Mouse (Mus musculus) monocyte, adult 2 months (primary cell): ENCODE data around the gene Gm6401.
"Not testable (repeated sequence)": the region's sequence is repeated elsewhere in the genome, so short reads cannot be mapped to it uniquely, and the experiment has no call there.

ENCODE experiments used
- DNase-seq, 2 experiments: peaks; one replicate each; pipeline ENCODE4 v3.0.0; 2022; ENCODE audit warnings: low spot score in 2 of 2, low read depth in 1 of 2

The Gm6401 gene

DNA sequence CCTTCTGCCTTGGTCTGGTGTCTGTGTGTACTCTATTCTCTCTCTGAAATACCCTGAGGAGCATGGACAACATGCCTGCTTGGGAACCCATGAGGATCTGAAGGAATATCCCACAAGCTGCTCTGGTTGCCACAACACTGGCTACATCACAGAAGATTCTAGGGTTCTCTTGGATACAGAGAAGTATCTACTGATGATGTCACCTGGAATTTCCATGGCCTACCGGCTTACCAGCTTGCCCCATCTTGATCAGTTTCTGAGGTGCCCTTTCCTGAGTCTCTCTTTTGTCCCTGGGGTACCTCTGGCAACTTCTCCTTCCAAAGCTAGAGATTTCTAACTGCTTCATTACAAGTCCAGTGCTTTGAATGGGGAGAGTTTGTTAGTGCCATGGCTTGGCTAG is at the start of gene Gm6401:
Gene Gm6401, minus strand, starts transcription at position 101 of the 400 bp plus-strand sequence.
- DNase-seq = not testable (repeated sequence)

DNA sequence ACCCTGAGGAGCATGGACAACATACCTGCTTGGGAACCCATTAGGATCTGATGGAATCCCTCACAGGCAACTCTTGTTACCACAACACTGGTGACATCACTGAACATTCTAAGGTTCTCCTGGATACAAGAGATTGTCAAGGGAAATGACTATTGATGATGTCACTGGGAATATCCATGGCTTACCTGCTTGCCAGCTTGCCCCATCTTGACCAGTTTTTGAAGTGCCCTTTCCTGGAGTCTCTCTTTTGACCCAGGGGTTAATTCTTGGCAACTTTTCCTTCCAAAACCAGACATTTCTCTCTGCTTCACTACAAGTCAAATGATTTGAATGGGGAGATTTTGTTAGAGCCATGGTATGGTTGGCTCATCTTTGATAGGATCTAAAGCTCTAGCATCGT is 15.5 kb upstream of the Gm6401 start, which contains the start of gene Gm3543:
Gene Gm3543, minus strand, starts transcription at position 101 of the 400 bp plus-strand sequence.
- not testable (repeated sequence) for DNase-seq

DNA sequence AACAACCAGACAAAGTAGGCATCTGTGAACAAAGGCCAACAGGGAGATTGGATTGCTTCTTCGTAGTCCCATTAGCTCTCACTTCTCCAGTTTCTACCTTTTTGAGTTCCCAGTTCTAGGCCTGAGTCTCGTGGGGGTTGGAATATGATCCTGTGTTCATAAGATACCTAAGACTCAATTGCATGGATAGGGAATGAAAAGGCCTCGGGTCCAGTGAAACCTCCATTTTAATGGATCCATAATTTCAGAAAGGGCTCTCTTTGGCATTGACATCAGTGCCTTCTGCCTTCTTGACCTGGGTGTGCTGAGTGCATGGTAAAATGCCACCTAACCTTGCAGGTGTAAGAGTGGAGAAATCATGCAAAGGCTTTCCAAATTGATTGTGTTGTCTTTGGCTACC is 869 bp upstream of the Gm6401 start:
- DNase-seq = not testable (repeated sequence)

DNA sequence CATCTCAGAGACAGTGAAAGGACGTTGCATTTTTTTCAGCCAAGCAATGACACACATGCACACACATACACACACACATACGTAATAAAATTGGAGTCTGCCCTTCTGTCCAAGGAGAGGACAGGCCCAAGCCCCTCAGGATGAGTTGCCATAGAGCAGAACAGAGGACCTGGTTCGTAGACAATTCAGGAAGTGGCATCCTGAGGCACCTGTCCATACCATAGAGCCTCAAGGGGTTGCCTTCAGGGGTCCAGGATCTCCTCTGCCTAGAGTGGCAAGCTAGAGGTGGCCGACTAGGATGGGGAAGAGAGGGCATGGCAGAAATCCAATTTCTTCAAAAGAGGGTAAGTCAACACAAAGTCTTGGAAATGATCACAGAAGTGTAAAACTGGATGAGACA is 3.6 kb downstream of the Gm6401 start:
- not testable (repeated sequence) for DNase-seq

DNA sequence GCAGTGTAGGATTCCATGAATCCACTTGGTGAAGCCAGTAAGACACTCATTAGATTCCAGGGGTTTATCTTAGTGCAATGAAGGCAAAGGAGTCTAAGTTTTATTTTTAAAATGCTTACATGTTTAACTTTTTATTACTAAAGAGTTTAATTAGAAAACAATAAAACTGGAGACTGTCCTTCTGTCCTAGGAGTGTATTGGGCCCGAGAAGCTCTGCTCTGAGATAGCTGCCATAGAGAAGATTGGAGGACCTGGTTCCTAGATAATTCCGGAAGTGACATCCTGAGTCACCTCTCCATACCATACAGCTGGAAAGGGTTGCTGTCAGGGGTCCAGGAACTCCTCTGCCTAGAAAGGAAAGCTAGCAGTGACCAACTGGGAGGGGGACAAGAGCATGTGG is 24.0 kb downstream of the Gm6401 start, which contains the start of gene 1700024B05Rik:
Gene 1700024B05Rik, plus strand, starts transcription at position 301 of the 400 bp plus-strand sequence.
- DNase-seq = not testable (repeated sequence)

DNA sequence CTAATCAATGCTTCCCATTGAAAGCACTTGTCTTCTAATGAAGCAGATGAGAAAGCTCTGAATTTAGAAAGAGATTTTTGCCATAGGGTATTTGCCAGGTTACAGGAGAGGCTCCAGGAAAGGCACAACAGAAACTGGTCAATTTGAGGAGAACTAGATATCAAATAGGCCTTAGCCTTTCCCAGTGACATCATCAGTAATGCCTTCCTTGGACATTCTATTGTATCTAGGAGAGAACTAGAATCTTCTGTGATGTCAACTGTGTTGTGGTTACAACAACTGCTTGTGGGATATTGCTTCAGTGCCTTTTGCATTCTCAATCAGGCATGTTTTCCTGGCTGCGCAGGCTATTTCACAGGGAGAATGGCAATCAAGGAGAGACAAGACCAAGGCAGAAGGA is 43.1 kb downstream of the Gm6401 start, which contains the start of gene 1700049E17Rik1:
Gene 1700049E17Rik1, plus strand, starts transcription at position 301 of the 400 bp plus-strand sequence.
- not testable (repeated sequence) for DNase-seq
